Mouse (Mus musculus) heart, adult 2 months (tissue): Measurements from ENCODE around the gene Rsph3b. TPM values are rescaled to one million over a fixed set of nuclear protein-coding genes. Genes with fewer than 3 reads are reported as not detected.
"Not testable (repeated sequence)": the region's sequence is repeated elsewhere in the genome, so short reads cannot be mapped to it uniquely, and the experiment has no call there.

Experiments used
- DNase-seq, 2 experiments: peaks; one replicate each; pipeline ENCODE4 v3.0.0; 2021
- H3K27ac ChIP-seq: fragments of 200-600 bp; 2 replicates; pipeline ENCODE4 v1.8.1; 2022
- H3K27me3 ChIP-seq: fragments of 200-500 bp; 2 replicates; pipeline ENCODE4 v1.6.1; 2012; ENCODE audit warnings: mild to moderate bottlenecking, low read length, inconsistent platforms, mixed read lengths; ENCODE audit not compliant: control insufficient read depth, insufficient read depth
- H3K36me3 ChIP-seq: fragments of 200-500 bp; 2 replicates; pipeline ENCODE4 v1.6.1; 2012; ENCODE audit warnings: low read length, inconsistent platforms; ENCODE audit not compliant: control insufficient read depth, insufficient read depth
- H3K4me1 ChIP-seq: fragments of 200-500 bp; 2 replicates; pipeline ENCODE4 v1.6.1; 2011; ENCODE audit warnings: low read length; ENCODE audit not compliant: control insufficient read depth, insufficient read depth
- H3K4me3 ChIP-seq: fragments of 200-600 bp; 2 replicates; pipeline ENCODE4 v1.8.1; 2022
- H3K79me2 ChIP-seq: fragments of 200-500 bp; replicated peaks from 2 replicates; pipeline ENCODE4 v1.6.1; 2012; ENCODE audit warnings: mild to moderate bottlenecking, inconsistent platforms, low read length, moderate library complexity, mixed read lengths; ENCODE audit not compliant: control insufficient read depth, insufficient read depth
- H3K9ac ChIP-seq: fragments of 200-500 bp; 2 replicates; pipeline ENCODE4 v1.6.1; 2012; ENCODE audit warnings: low read depth, mild to moderate bottlenecking, control low read depth, inconsistent platforms, low read length, mixed read lengths
- CTCF ChIP-seq: fragments of 200-600 bp; IDR thresholded peaks from 2 replicates; pipeline ENCODE4 v1.8.1; 2022; ENCODE audit warnings: antibody characterized with exemption, mild to moderate bottlenecking, moderate library complexity
- EP300 ChIP-seq: fragments of 200-500 bp; IDR thresholded peaks from 2 replicates; pipeline ENCODE4 v1.6.1; 2011; ENCODE audit warnings: low read depth, low read length, control low read depth; ENCODE audit not compliant: insufficient read depth
- POLR2A ChIP-seq: fragments of 200-500 bp; IDR thresholded peaks from 2 replicates; pipeline ENCODE4 v1.6.1; 2011; ENCODE audit warnings: mild to moderate bottlenecking, low read depth, low read length, control low read depth; ENCODE audit not compliant: insufficient read depth
- WGBS: fragments of 180-500 bp; shearing (Covaris S2); methylation state at CpG from one replicate; pipeline ENCODE4 v1.1.7; 2018; 5-methylcytosine and 5-hydroxymethylcytosine counted together
- intact Hi-C: fragments of 180-260 bp; cut with DNase I; formaldehyde crosslinking; loops from one replicate; pipeline ENCODE4 v1.15.1; 2025
- polyA plus RNA-seq: library from polyadenylated mRNA; depleted of rRNA; stranded (reverse); fragments of >200 nt; gene quantifications from 2 replicates; pipeline ENCODE4 v1.2.3, GENCODE M21; 2012
- total RNA-seq, 2 experiments: library from RNA; stranded (reverse); gene quantifications; 2 replicates each; pipeline ENCODE4 v1.2.3; 2021

Gene Rsph3b
- total and polyA plus RNA-seq, 3 experiments: 38.0 to 56.9 (median 47.1) TPM

DNA sequence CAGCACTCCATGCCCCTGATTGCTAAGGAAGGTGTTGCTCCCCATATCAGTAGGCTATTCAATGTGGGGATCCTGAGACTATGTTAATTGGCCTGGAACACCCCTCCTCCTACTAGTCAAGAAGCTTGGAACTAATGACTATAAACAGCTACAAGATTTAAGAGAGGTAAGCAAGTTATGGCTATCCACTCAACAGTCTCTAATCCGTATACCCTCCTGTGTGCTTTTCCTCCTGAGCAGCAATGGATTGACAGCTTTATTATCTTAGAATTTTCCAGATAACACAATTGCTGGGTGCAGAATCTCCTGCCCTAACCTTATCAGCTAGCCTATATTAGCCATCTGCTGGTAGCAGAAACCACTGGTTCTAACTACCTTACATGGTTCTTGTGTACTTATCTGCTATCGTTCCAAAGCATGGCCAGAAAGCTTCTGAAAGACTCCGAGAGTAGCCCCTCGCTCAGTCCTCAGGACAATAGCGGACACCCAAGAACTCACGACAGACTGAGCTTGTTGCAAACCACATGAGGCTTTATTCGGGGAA, 28.1 kb downstream of the Rsph3b start:
- H3K9ac ChIP-seq, H3K27ac ChIP-seq, H3K4me1 ChIP-seq, intact Hi-C loops, H3K27me3 ChIP-seq, H3K4me3 ChIP-seq, H3K79me2 ChIP-seq, H3K36me3 ChIP-seq, DNase-seq: not testable (repeated sequence)
- WGBS: 84% methylated on average over 7 of the region's 7 CpGs

DNA sequence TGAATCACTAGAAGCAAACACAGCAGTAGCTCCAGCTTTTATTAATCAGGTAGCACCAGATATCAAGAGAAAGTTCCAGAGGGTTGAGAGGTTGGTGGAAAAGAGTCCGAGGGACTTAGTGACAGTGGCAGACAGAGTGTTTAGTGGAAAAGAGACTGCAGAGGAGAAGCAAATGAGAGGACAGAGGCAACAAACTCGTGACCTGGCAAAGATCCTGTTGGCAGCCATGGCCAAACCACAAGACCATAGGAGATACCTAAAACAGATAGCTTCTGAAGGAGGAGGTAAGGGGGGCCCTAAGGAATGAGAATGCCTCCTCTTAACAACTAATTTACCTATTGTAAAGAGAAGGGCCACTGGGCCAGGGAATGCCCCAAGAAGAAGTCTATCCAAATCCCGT, 29.1 kb downstream of the Rsph3b start:
- H3K4me3 ChIP-seq, DNase-seq: not testable (repeated sequence)
- 79% methylated on average over 3 of the region's 3 CpGs for WGBS

DNA sequence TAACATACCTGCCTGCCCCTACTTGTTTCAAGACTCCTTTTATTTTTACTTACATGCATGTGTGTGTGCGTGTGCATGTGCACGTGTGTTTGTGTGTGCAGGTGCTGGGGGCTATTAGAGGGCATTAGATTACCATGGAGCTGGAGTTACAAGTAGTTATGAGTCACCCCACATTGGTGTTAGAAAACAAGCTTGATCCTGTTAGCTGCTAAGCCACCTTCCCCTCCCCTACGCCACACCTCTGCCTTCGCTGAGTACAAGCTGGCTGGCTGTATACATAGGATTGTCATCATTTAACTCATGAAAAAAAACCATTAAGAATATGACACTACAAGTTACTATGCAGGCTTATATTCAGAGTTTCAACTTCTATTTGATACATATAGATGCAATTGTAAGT, 33.2 kb downstream of the Rsph3b start:
- H3K27me3 ChIP-seq, H3K4me3 ChIP-seq, H3K36me3 ChIP-seq, H3K9ac ChIP-seq, H3K4me1 ChIP-seq, DNase-seq, H3K79me2 ChIP-seq, H3K27ac ChIP-seq, intact Hi-C loops: not testable (repeated sequence)
- WGBS: 94% methylated on average over 3 of the region's 4 CpGs

More for the DNA sequence above, 29.1 kb downstream of the Rsph3b start:
- intact Hi-C loops, H3K79me2 ChIP-seq, H3K4me1 ChIP-seq, H3K36me3 ChIP-seq, H3K27ac ChIP-seq, H3K9ac ChIP-seq, H3K27me3 ChIP-seq: not testable (repeated sequence)

GRCm38 (mm10) chr17:6914066-6914465, 34.4 kb downstream of the Rsph3b start:
- H3K27ac ChIP-seq, intact Hi-C loops, H3K9ac ChIP-seq, H3K36me3 ChIP-seq, H3K79me2 ChIP-seq, H3K4me1 ChIP-seq, DNase-seq, H3K4me3 ChIP-seq, H3K27me3 ChIP-seq: not testable (repeated sequence)
- 40% methylated on average over 2 of the region's 6 CpGs for WGBS

GRCm38 (mm10) chr17:6900361-6900760, 48.1 kb downstream of the Rsph3b start:
- H3K27ac ChIP-seq, intact Hi-C loops, H3K36me3 ChIP-seq, H3K4me3 ChIP-seq, H3K27me3 ChIP-seq, H3K79me2 ChIP-seq, DNase-seq, H3K4me1 ChIP-seq, H3K9ac ChIP-seq: not testable (repeated sequence)
- WGBS: 76% methylated on average over 1 of the region's 2 CpGs
- TF ChIP-seq CTCF: peak; percentile 34

DNA sequence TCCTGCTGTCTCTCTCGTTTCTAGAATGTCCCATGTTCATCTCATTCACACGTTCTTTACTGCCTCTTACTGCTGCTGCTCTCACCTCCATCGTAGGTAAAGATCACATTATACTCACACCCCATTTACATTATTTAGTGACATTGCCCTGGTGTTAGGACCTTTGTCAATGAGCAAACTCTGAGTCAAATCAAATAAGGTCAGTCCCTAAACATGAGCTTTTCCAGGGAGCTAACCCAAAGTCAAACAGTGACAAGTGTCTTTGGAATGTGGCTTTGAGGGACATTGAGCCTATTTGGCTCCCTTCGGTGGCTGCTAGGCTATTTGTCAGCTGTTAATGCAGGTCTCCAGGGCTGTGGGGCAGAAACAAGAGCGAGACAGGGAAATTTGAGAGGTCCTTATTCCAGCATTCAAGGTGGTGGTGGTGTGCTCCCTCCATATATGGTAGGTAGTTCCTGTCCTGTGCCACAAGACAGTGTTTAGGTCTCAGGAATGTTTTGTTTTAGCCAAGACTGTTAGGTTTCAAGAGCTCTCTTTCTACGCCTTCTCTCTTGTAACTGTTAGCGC, 50.4 kb downstream of the Rsph3b start:
- not testable (repeated sequence) for H3K4me3 ChIP-seq, H3K36me3 ChIP-seq, H3K27me3 ChIP-seq, H3K9ac ChIP-seq, DNase-seq, H3K4me1 ChIP-seq, H3K79me2 ChIP-seq, H3K27ac ChIP-seq
- intact Hi-C loops: loop anchor here (5.0 kb wide), 1 partner anchor 121 kb away; no protein-coding TSS in a partner anchor
- WGBS: 57% methylated on average over 7 of the region's 7 CpGs

DNA sequence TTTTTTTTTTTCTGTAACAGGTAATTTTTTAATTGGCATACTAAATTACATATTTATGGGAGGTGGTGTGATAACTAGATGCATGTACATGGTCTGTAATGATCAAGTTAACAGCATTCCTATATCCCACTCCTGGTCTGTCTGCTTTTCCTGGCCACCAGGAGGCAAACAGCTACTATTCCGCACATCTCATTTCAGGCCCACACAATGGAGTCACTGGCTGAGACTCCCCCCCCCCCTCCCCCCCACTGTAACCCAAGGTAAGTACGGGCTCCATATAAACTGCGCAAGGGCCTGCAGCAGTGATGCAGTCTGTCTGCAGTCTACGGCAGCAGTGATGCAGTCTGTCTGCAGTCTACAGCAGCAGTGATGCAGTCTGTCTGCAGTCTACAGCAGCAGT, 51.7 kb downstream of the Rsph3b start:
- no peak for DNase-seq
- Histone ChIP-seq H3K4me1 (no peaks in the 10 kb centered on the region), H3K36me3 (no peaks in the 10 kb centered on the region), H3K4me3 (no peak overlapping the region), H3K27me3 (no peaks in the 10 kb centered on the region), H3K9ac (no peak overlapping the region), H3K27ac (no peak overlapping the region), H3K79me2 (no peaks in the 10 kb centered on the region)
- TF ChIP-seq CTCF: no peak
- TF ChIP-seq POLR2A: no peak
- no peak for TF ChIP-seq EP300
- 84% methylated on average over 4 of the region's 4 CpGs for WGBS
- intact Hi-C loops: loop anchor here (5.0 kb wide), 1 partner anchor 119 kb away; no protein-coding TSS in a partner anchor
